ENCODE assay signal across 8 mouse cellular contexts in genomic region chr19:10203146-10203847, GRCm38 (mm10). TPM values are rescaled to one million over a fixed set of nuclear protein-coding genes. Genes with fewer than 3 reads are reported as not detected.
DNase-seq lines count a peak whose midpoint lies in the region; ATAC-seq and TF ChIP-seq lines count a peak whose summit lies in the region.

No protein-coding gene starts in this region.

- intact Hi-C loops in heart, postnatal 10 days (cut with DNase I) = no loop called here

- peak overlapping the region; percentile 78 for H3K4me2 ChIP-seq in heart, postnatal 0 days (ENCODE audit: low read depth, low read length)
- H3K4me2 ChIP-seq in hindbrain, embryonic 13.5 days = peak overlapping the region; percentile 78
- H3K4me2 ChIP-seq in midbrain, embryonic 14.5 days (ENCODE audit: low read length) = peak overlapping the region; percentile 90

- no peak for TF ChIP-seq CTCF in heart, postnatal 0 days (IDR thresholded peaks at IDR 0.05; ENCODE audit: low read depth)

- H3K9me3 ChIP-seq in heart, postnatal 0 days (replicated peaks; ENCODE audit: control insufficient read depth, low read length) = no peaks in the 10 kb centered on the region
- no peaks in the 10 kb centered on the region for H3K9me3 ChIP-seq in hindbrain, embryonic 13.5 days
- H3K9me3 ChIP-seq in midbrain, embryonic 14.5 days (ENCODE audit: control insufficient read depth, low read length) = no peaks in the 10 kb centered on the region

- TF ChIP-seq EP300 in heart, postnatal 0 days (IDR thresholded peaks at IDR 0.05; ENCODE audit: low read depth) = no peak

- peak overlapping the region; percentile 75 for H3K4me3 ChIP-seq in heart, postnatal 0 days (ENCODE audit: low read depth, low read length)
- H3K4me3 ChIP-seq in hindbrain, embryonic 13.5 days = peak overlapping the region; percentile 64
- peak overlapping the region; percentile 68 for H3K4me3 ChIP-seq in midbrain, embryonic 14.5 days (replicated peaks; ENCODE audit: low read depth, low read length)

- H3K4me1 ChIP-seq in heart, postnatal 0 days (ENCODE audit: control insufficient read depth, insufficient read depth) = peaks cover 5% of the 10 kb centered on the region; the same call in 1 of the 2 replicates
- peaks cover 21% of the 10 kb centered on the region for H3K4me1 ChIP-seq in hindbrain, embryonic 13.5 days (replicated peaks)
- peaks cover 8% of the 10 kb centered on the region for H3K4me1 ChIP-seq in midbrain, embryonic 14.5 days (ENCODE audit: control insufficient read depth, insufficient read depth, low read length)

- peak overlapping the region; percentile 66 for H3K9ac ChIP-seq in heart, postnatal 0 days (replicated peaks; ENCODE audit: low read depth, low read length)
- peak overlapping the region; percentile 88 for H3K9ac ChIP-seq in hindbrain, embryonic 13.5 days
- H3K9ac ChIP-seq in midbrain, embryonic 14.5 days (replicated peaks; ENCODE audit: low read length) = peak overlapping the region; percentile 65

- peaks cover 37% of the 10 kb centered on the region for H3K36me3 ChIP-seq in heart, postnatal 0 days (replicated peaks; ENCODE audit: control insufficient read depth, insufficient read depth, low read length)
- H3K36me3 ChIP-seq in hindbrain, embryonic 13.5 days = peaks cover 44% of the 10 kb centered on the region
- H3K36me3 ChIP-seq in midbrain, embryonic 14.5 days (ENCODE audit: control insufficient read depth, insufficient read depth, low read length) = peaks cover 44% of the 10 kb centered on the region

- peak overlapping the region; percentile 75 for H3K27ac ChIP-seq in heart, postnatal 0 days (ENCODE audit: low read depth)
- peak overlapping the region; percentile 85 for H3K27ac ChIP-seq in hindbrain, embryonic 13.5 days
- H3K27ac ChIP-seq in midbrain, embryonic 14.5 days (replicated peaks; ENCODE audit: low read depth, low read length) = peak overlapping the region; percentile 87

- DNase-seq in heart, postnatal 0 days (ENCODE audit: low spot score) = no peak
- no peak for DNase-seq in heart, postnatal 10 days
- DNase-seq in midbrain, embryonic 14.5 days = no peak
- no peak for DNase-seq in left cerebral cortex, adult 18-20 months (ENCODE audit: low spot score in 2 of 2)
- DNase-seq in layer of hippocampus, adult 18-20 months (ENCODE audit: low spot score in 2 of 2) = no peak
- DNase-seq in thymus, postnatal 10 days (ENCODE audit: low spot score in 2 of 2) = no peak

- 2% methylated on average over 23 of the region's 23 CpGs for WGBS in heart, postnatal 0 days
- WGBS in hindbrain, embryonic 13.5 days = 3% methylated on average over 23 of the region's 23 CpGs
- 3% methylated on average over 23 of the region's 23 CpGs for WGBS in midbrain, embryonic 14.5 days

- peak; percentile 10; the same call in 1 of the 2 replicates for ATAC-seq in heart, postnatal 0 days (ENCODE audit: insufficient read depth, low read depth)
- ATAC-seq in activated CD4-positive, CD25-positive, alpha-beta regulatory T cell, adult 4 months = peak; percentile 5
- ATAC-seq in hindbrain, embryonic 13.5 days (ENCODE audit: low FRiP score) = peak; percentile 1
- no peak; the same call in 1 of the 2 replicates for ATAC-seq in midbrain, embryonic 14.5 days (ENCODE audit: low FRiP score, low TSS enrichment)

- no peaks in the 10 kb centered on the region for H3K27me3 ChIP-seq in heart, postnatal 0 days (ENCODE audit: control insufficient read depth, insufficient read depth, low read length)
- H3K27me3 ChIP-seq in hindbrain, embryonic 13.5 days = no peaks in the 10 kb centered on the region
- no peaks in the 10 kb centered on the region for H3K27me3 ChIP-seq in midbrain, embryonic 14.5 days (ENCODE audit: control insufficient read depth, insufficient read depth, low read length)

RNA-seq across cellular contexts. Expression of gene Tmem258, which starts 0.5 kb away (rescaled TPM):
- 188 and 194 TPM in 2 replicates for total RNA-seq in heart, postnatal 0 days (2014; rRNA removed; ENCODE audit: low replicate concordance)
- polyA plus RNA-seq in heart, postnatal 0 days (2015; fragmentation: Nextera tagmentation; extraction: Ambion mirVana) = 367 and 368 TPM in 2 replicates
- total RNA-seq in heart, postnatal 10 days (2021) = 100 to 1,000 TPM; 145 TPM
- polyA plus RNA-seq in activated CD4-positive, CD25-positive, alpha-beta regulatory T cell, adult 4 months (2017; shearing (Covaris generic)) = 100 to 1,000 TPM; 356 to 371 TPM
- polyA plus RNA-seq in hindbrain, embryonic 13.5 days (2015; fragmentation: Nextera tagmentation; extraction: Ambion mirVana) = 386 and 403 TPM in 2 replicates
- polyA plus RNA-seq in midbrain, embryonic 14.5 days (2014; fragmentation: Nextera tagmentation; extraction: Ambion mirVana) = 363 and 446 TPM in 2 replicates
- total RNA-seq in left cerebral cortex, adult 18-20 months (2021) = 10 to 100 TPM; 68.6 to 71.2 TPM
- total RNA-seq in layer of hippocampus, adult 18-20 months (2021) = 10 to 100 TPM; 81.9 to 84.8 TPM

RNA-seq across cellular contexts. Expression of gene Fen1, which starts 0.7 kb away (rescaled TPM):
- 32.9 and 34.9 TPM in 2 replicates for total RNA-seq in heart, postnatal 0 days (2014; rRNA removed; ENCODE audit: low replicate concordance)
- 19.1 and 20.2 TPM in 2 replicates for polyA plus RNA-seq in heart, postnatal 0 days (2015; fragmentation: Nextera tagmentation; extraction: Ambion mirVana)
- 10 to 100 TPM; 12.3 to 14.4 TPM for total RNA-seq in heart, postnatal 10 days (2021)
- polyA plus RNA-seq in activated CD4-positive, CD25-positive, alpha-beta regulatory T cell, adult 4 months (2017; shearing (Covaris generic)) = 10 to 100 TPM; 51.7 to 76.7 TPM
- polyA plus RNA-seq in hindbrain, embryonic 13.5 days (2015; fragmentation: Nextera tagmentation; extraction: Ambion mirVana) = 34.4 and 34.9 TPM in 2 replicates
- 24.8 and 31.0 TPM in 2 replicates for polyA plus RNA-seq in midbrain, embryonic 14.5 days (2014; fragmentation: Nextera tagmentation; extraction: Ambion mirVana)
- total RNA-seq in left cerebral cortex, adult 18-20 months (2021) = 10 to 100 TPM; 12.1 to 14.1 TPM
- total RNA-seq in layer of hippocampus, adult 18-20 months (2021) = 10 to 100 TPM in 1 of 2 experiments, 1 to 10 TPM in 1; 9.5 to 10.7 TPM

RNA-seq across cellular contexts. Expression of gene Fads1, which starts 20.6 kb away (rescaled TPM):
- 60.1 and 62.4 TPM in 2 replicates for total RNA-seq in heart, postnatal 0 days (2014; rRNA removed; ENCODE audit: low replicate concordance)
- polyA plus RNA-seq in heart, postnatal 0 days (2015; fragmentation: Nextera tagmentation; extraction: Ambion mirVana) = 21.5 and 22.1 TPM in 2 replicates
- total RNA-seq in heart, postnatal 10 days (2021) = 10 to 100 TPM; 34.7 to 35.7 TPM
- 1 to 10 TPM; 6.7 to 7.2 TPM for polyA plus RNA-seq in activated CD4-positive, CD25-positive, alpha-beta regulatory T cell, adult 4 months (2017; shearing (Covaris generic))
- 157 and 159 TPM in 2 replicates for polyA plus RNA-seq in hindbrain, embryonic 13.5 days (2015; fragmentation: Nextera tagmentation; extraction: Ambion mirVana)
- 125 and 152 TPM in 2 replicates for polyA plus RNA-seq in midbrain, embryonic 14.5 days (2014; fragmentation: Nextera tagmentation; extraction: Ambion mirVana)
- total RNA-seq in left cerebral cortex, adult 18-20 months (2021) = 100 to 1,000 TPM; 171 to 184 TPM
- 100 to 1,000 TPM; 187 to 200 TPM for total RNA-seq in layer of hippocampus, adult 18-20 months (2021)

RNA-seq across cellular contexts. Expression of gene Myrf, which starts 37.3 kb away (rescaled TPM):
- total RNA-seq in heart, postnatal 0 days (2014; rRNA removed; ENCODE audit: low replicate concordance) = 4.9 and 5.3 TPM in 2 replicates
- 1.3 and 1.6 TPM in 2 replicates for polyA plus RNA-seq in heart, postnatal 0 days (2015; fragmentation: Nextera tagmentation; extraction: Ambion mirVana)
- total RNA-seq in heart, postnatal 10 days (2021) = 1 to 10 TPM; 5.7 to 9.1 TPM
- polyA plus RNA-seq in activated CD4-positive, CD25-positive, alpha-beta regulatory T cell, adult 4 months (2017; shearing (Covaris generic)) = under 1 TPM in 1 of 2 experiments, not detected in 1; 0.09 TPM
- 0.44 and 0.50 TPM in 2 replicates for polyA plus RNA-seq in hindbrain, embryonic 13.5 days (2015; fragmentation: Nextera tagmentation; extraction: Ambion mirVana)
- 0.49 and 0.75 TPM in 2 replicates for polyA plus RNA-seq in midbrain, embryonic 14.5 days (2014; fragmentation: Nextera tagmentation; extraction: Ambion mirVana)
- 10 to 100 TPM; 14.1 to 17.2 TPM for total RNA-seq in left cerebral cortex, adult 18-20 months (2021)
- 10 to 100 TPM; 31.9 to 33.9 TPM for total RNA-seq in layer of hippocampus, adult 18-20 months (2021)
